Mouse (Mus musculus) lung, embryonic 15.5 days (tissue): ENCODE results near the gene Gm10160. TPM values are rescaled to one million over a fixed set of nuclear protein-coding genes. Genes with fewer than 3 reads are reported as not detected.

Source experiments
- ATAC-seq: fragments of 200-750 bp; cut with Nextera tagmentation; 2 replicates; pipeline ENCODE4 v1.8.0; 2017; ENCODE audit warnings: moderate number of reproducible peaks, borderline replicate concordance; ENCODE audit not compliant: low FRiP score, low TSS enrichment; ENCODE audit errors: extremely low read depth
- H3K27ac ChIP-seq: fragments of 300-500 bp; sonication (generic); 2 replicates; pipeline ENCODE4 v1.5.1; 2015; ENCODE audit warnings: moderate library complexity, mild to moderate bottlenecking, inconsistent platforms
- H3K27me3 ChIP-seq: fragments of 300-500 bp; sonication (generic); 2 replicates; pipeline ENCODE4 v1.6.1; 2015; ENCODE audit warnings: inconsistent platforms
- H3K36me3 ChIP-seq: fragments of 300-500 bp; sonication (generic); 2 replicates; pipeline ENCODE4 v1.6.1; 2015; ENCODE audit warnings: inconsistent platforms
- H3K4me1 ChIP-seq: fragments of 300-500 bp; sonication (generic); 2 replicates; pipeline ENCODE4 v1.6.1; 2015; ENCODE audit warnings: inconsistent platforms
- H3K4me2 ChIP-seq: fragments of 300-500 bp; sonication (generic); 2 replicates; pipeline ENCODE4 v1.6.1; 2015; ENCODE audit warnings: inconsistent platforms, mild to moderate bottlenecking, moderate library complexity
- H3K4me3 ChIP-seq: fragments of 300-500 bp; sonication (generic); 2 replicates; pipeline ENCODE4 v1.5.1; 2015; ENCODE audit warnings: mild to moderate bottlenecking, inconsistent platforms
- H3K9ac ChIP-seq: fragments of 300-500 bp; sonication (generic); 2 replicates; pipeline ENCODE4 v1.6.1; 2015; ENCODE audit warnings: inconsistent platforms
- H3K9me3 ChIP-seq: fragments of 300-500 bp; sonication (generic); 2 replicates; pipeline ENCODE4 v1.6.1; 2016; ENCODE audit warnings: inconsistent platforms
- WGBS: fragments of 180-500 bp; shearing (Covaris S2); methylation state at CpG from one replicate; pipeline ENCODE4 v1.1.7; 2015; 5-methylcytosine and 5-hydroxymethylcytosine counted together
- polyA plus RNA-seq: library from polyadenylated mRNA; unstranded; fragments of >200 nt; fragmentation: Nextera tagmentation; extraction: Ambion mirVana; gene quantifications from 2 replicates; pipeline ENCODE4 v1.2.1, GENCODE M21; 2015

The Gm10160 gene
- polyA plus RNA-seq, 1 experiment from 2014 or later, result not detected

- Histone ChIP-seq H3K4me2 (no peak overlapping the region), H3K9me3 (no peaks in the 10 kb centered on the region), H3K27me3 (no peaks in the 10 kb centered on the region), H3K4me1 (peaks cover 37% of the 10 kb centered on the region), H3K27ac (no peak overlapping the region), H3K9ac (no peak overlapping the region), H3K4me3 (no peak overlapping the region), H3K36me3 (no peaks in the 10 kb centered on the region)
- no peak for ATAC-seq
- 45% methylated on average over 3 of the region's 3 CpGs for WGBS
Measured at GRCm38 (mm10) chr7:81824906-81825305, 30.7 kb downstream of the Gm10160 start.

- no peaks in the 10 kb centered on the region for H3K27me3 ChIP-seq
- no peak overlapping the region for H3K9ac ChIP-seq
- no peak for ATAC-seq
- peaks cover 8% of the 10 kb centered on the region; the same call in 1 of the 2 replicates for H3K36me3 ChIP-seq
- H3K4me1 ChIP-seq, result no peaks in the 10 kb centered on the region
- no peaks in the 10 kb centered on the region for H3K9me3 ChIP-seq
- WGBS, result 69% methylated on average over 5 of the region's 5 CpGs
- no peak overlapping the region for H3K4me2 ChIP-seq
- no peak overlapping the region for H3K27ac ChIP-seq
- no peak overlapping the region for H3K4me3 ChIP-seq
Measured at GRCm38 (mm10) chr7:81806067-81806466, 49.5 kb downstream of the Gm10160 start.

Other genes starting within 250 kb of the Gm10160 start
- gene Homer2, start 148.3 kb downstream of the Gm10160 start, polyA plus RNA-seq, result 41.1 and 45.3 TPM in 2 replicates
- 134 and 139 TPM in 2 replicates for gene Ramac, start 92.9 kb downstream of the Gm10160 start, polyA plus RNA-seq
- gene 3110040N11Rik, start 66.3 kb downstream of the Gm10160 start, polyA plus RNA-seq, result 50.2 and 52.7 TPM in 2 replicates
- 64.6 and 68.4 TPM in 2 replicates for gene Btbd1, start 26.4 kb downstream of the Gm10160 start, polyA plus RNA-seq
- gene Tm6sf1, start 3.2 kb upstream of the Gm10160 start, polyA plus RNA-seq, result 14.7 and 18.0 TPM in 2 replicates
- gene Hdgfl3, start 78.7 kb upstream of the Gm10160 start, polyA plus RNA-seq, result 8.7 and 9.1 TPM in 2 replicates
- 1.5 and 1.7 TPM in 2 replicates for gene Bnc1, start 136.5 kb upstream of the Gm10160 start, polyA plus RNA-seq